Mouse (Mus musculus) heart, adult 2 months (tissue): ENCODE results near the gene Gm11032.

Source experiments
- CTCF ChIP-seq: fragments of 200-600 bp; IDR thresholded peaks from 2 replicates; pipeline ENCODE4 v1.8.1; 2022; ENCODE audit warnings: antibody characterized with exemption, mild to moderate bottlenecking, moderate library complexity
- EP300 ChIP-seq: fragments of 200-500 bp; IDR thresholded peaks from 2 replicates; pipeline ENCODE4 v1.6.1; 2011; ENCODE audit warnings: low read depth, low read length, control low read depth; ENCODE audit not compliant: insufficient read depth
- POLR2A ChIP-seq: fragments of 200-500 bp; IDR thresholded peaks from 2 replicates; pipeline ENCODE4 v1.6.1; 2011; ENCODE audit warnings: mild to moderate bottlenecking, low read depth, low read length, control low read depth; ENCODE audit not compliant: insufficient read depth

GRCm38 (mm10) chr11:4577079-4577478, 42.8 kb upstream of the Gm11032 start:
- no peak for TF ChIP-seq CTCF
- no peak for TF ChIP-seq POLR2A
- TF ChIP-seq EP300, result no peak
